Comparison of ENCODE assay signal across 9 mouse cellular contexts in the genomic region with DNA sequence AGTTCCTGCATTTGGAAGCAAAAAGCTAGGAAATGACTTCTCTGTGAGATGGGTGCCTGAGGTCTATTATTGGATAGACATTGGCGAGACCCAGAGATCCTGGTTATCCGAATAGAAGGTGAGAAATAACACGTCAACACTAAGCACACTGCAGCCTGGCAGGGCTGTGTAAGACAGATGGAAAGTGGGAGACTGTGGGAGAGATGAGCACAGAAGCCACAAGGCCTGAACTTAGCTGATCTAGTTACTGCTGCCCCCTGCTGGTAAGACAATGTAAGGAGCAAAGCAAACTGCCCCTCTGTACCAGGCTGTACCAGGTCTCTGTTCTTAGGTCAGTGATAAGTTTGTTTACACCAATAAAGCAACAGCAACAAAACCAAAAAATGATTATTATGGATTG. TPM values are rescaled to one million over a fixed set of nuclear protein-coding genes. Genes with fewer than 3 reads are reported as not detected.
DNase-seq lines count a peak whose midpoint lies in the region; ATAC-seq and TF ChIP-seq lines count a peak whose summit lies in the region.
"Had no signal": no experiment of that assay in that cellular context is flagged by ENCODE, and none has a peak within 500 bp of the region (broad histone marks: within the 10 kb centered on the region; RNA-seq: fewer than 3 reads in every experiment).

No protein-coding gene starts in this region.

- H3K4me3 ChIP-seq in forebrain, embryonic 14.5 days (ENCODE audit: low read depth, low read length): no peak overlapping the region
- H3K4me3 ChIP-seq in hindbrain, embryonic 10.5 days: no peak overlapping the region
- H3K4me3 ChIP-seq in lung, adult 2 months (replicated peaks; ENCODE audit: extremely low read depth, low read depth, low read length): no peak overlapping the region

- 19% methylated on average over 3 of the region's 3 CpGs for WGBS in forebrain, embryonic 14.5 days
- WGBS in hindbrain, embryonic 10.5 days: 25% methylated on average over 3 of the region's 3 CpGs
- 27% methylated on average over 3 of the region's 3 CpGs for WGBS in lung, adult 2 months

- H3K27ac ChIP-seq in forebrain, embryonic 14.5 days (ENCODE audit: low read depth, low read length): no peak overlapping the region
- no peak overlapping the region for H3K27ac ChIP-seq in hindbrain, embryonic 10.5 days
- H3K27ac ChIP-seq: macrophage had no signal

- H3K4me1 ChIP-seq in forebrain, embryonic 14.5 days (ENCODE audit: control insufficient read depth, insufficient read depth, low read length): no peaks in the 10 kb centered on the region
- H3K4me1 ChIP-seq in hindbrain, embryonic 10.5 days (replicated peaks): peaks cover 2% of the 10 kb centered on the region; the same call in 1 of the 2 replicates
- no peaks in the 10 kb centered on the region; the same call in 1 of the 2 replicates for H3K4me1 ChIP-seq in lung, adult 2 months (ENCODE audit: control insufficient read depth, insufficient read depth, low read length)

- no peaks in the 10 kb centered on the region for H3K9me3 ChIP-seq in forebrain, embryonic 14.5 days (replicated peaks; ENCODE audit: control insufficient read depth, low read length)
- H3K9me3 ChIP-seq in hindbrain, embryonic 10.5 days: no peaks in the 10 kb centered on the region

- H3K27me3 ChIP-seq in forebrain, embryonic 14.5 days (replicated peaks; ENCODE audit: control insufficient read depth, insufficient read depth, low read length): no peaks in the 10 kb centered on the region
- no peaks in the 10 kb centered on the region for H3K27me3 ChIP-seq in hindbrain, embryonic 10.5 days (ENCODE audit: insufficient read depth, poor library complexity, severe bottlenecking)

- peak; percentile 71 for TF ChIP-seq CTCF in lung, adult 2 months (IDR thresholded peaks at IDR 0.05; ENCODE audit: insufficient read depth, low read length)

- peak; percentile 69 for DNase-seq in MN1 (ENCODE audit: low spot score)
- peak; percentile 77 for DNase-seq in cerebellum, adult 11 months
- DNase-seq in forebrain, embryonic 14.5 days (ENCODE audit: low spot score): peak; percentile 91
- peak; percentile 75 for DNase-seq in hindbrain, embryonic 10.5 days (ENCODE audit: low spot score)
- peak; percentile 83 to 88 for DNase-seq in layer of hippocampus, adult 8-10 months (ENCODE audit: low spot score in 2 of 2)
- peak; percentile 43 for DNase-seq in lung, adult 2 months
- DNase-seq in ovary, postnatal 10 days (ENCODE audit: low spot score): peak; percentile 29
- DNase-seq in thymus, adult 18-20 months: peak; percentile 48 to 70

- peak; percentile 93 for ATAC-seq in forebrain, embryonic 14.5 days

- TF ChIP-seq POLR2A in lung, adult 2 months (IDR thresholded peaks at IDR 0.05; ENCODE audit: borderline replicate concordance, extremely low read depth, low read depth, low read length): no peak

- H3K9ac ChIP-seq in forebrain, embryonic 14.5 days (ENCODE audit: low read length): no peak overlapping the region

- H3K36me3 ChIP-seq in forebrain, embryonic 14.5 days (ENCODE audit: control insufficient read depth, insufficient read depth, low read length): no peaks in the 10 kb centered on the region
- H3K36me3 ChIP-seq in hindbrain, embryonic 10.5 days: no peaks in the 10 kb centered on the region

- H3K4me2 ChIP-seq in forebrain, embryonic 14.5 days (ENCODE audit: low read length): no peak overlapping the region

RNA-seq across cellular contexts. Expression of a gene that starts 5.6 kb away (rescaled TPM):
- 92.3 and 93.0 TPM in 2 replicates for polyA plus RNA-seq in forebrain, embryonic 14.5 days (2014; fragmentation: Nextera tagmentation; extraction: Ambion mirVana)
- 92.6 and 97.7 TPM in 2 replicates for polyA plus RNA-seq in hindbrain, embryonic 10.5 days (2016; fragmentation: Nextera tagmentation; extraction: Ambion mirVana)
- total RNA-seq in layer of hippocampus, adult 8-10 months (2022): 10 to 100 TPM; 25.9 to 38.5 (median 35.6) TPM
- polyA plus RNA-seq in lung, adult 2 months (2012; rRNA removed): 12.0 and 14.5 TPM in 2 replicates

RNA-seq across cellular contexts. Expression of a gene that starts 23.6 kb away (rescaled TPM):
- 0.11 TPM in 1 of 2 replicates, not detected in the other for polyA plus RNA-seq in forebrain, embryonic 14.5 days (2014; fragmentation: Nextera tagmentation; extraction: Ambion mirVana)
- 0.20 TPM in 1 of 2 replicates, not detected in the other for polyA plus RNA-seq in hindbrain, embryonic 10.5 days (2016; fragmentation: Nextera tagmentation; extraction: Ambion mirVana)
- 10 to 100 TPM in 2 of 4 experiments, 1 to 10 TPM in 2; 2.3 to 17.9 (median 9.6) TPM for total RNA-seq in layer of hippocampus, adult 8-10 months (2022)
- 1.7 and 1.8 TPM in 2 replicates for polyA plus RNA-seq in lung, adult 2 months (2012; rRNA removed)

RNA-seq across cellular contexts. Expression of a gene that starts 34.8 kb away (rescaled TPM):
- polyA plus RNA-seq in forebrain, embryonic 14.5 days (2014; fragmentation: Nextera tagmentation; extraction: Ambion mirVana): not detected in 2 replicates
- polyA plus RNA-seq in hindbrain, embryonic 10.5 days (2016; fragmentation: Nextera tagmentation; extraction: Ambion mirVana): not detected in 2 replicates
- total RNA-seq in layer of hippocampus, adult 8-10 months (2022): not detected
- 0.14 and 0.41 TPM in 2 replicates for polyA plus RNA-seq in lung, adult 2 months (2012; rRNA removed)
- polyA plus RNA-seq: macrophage had no signal

RNA-seq across cellular contexts. Expression of a gene that starts 41.8 kb away (rescaled TPM):
- polyA plus RNA-seq in forebrain, embryonic 14.5 days (2014; fragmentation: Nextera tagmentation; extraction: Ambion mirVana): 0.07 TPM in 1 of 2 replicates, not detected in the other
- not detected in 2 replicates for polyA plus RNA-seq in hindbrain, embryonic 10.5 days (2016; fragmentation: Nextera tagmentation; extraction: Ambion mirVana)
- under 1 TPM; 0.17 to 0.82 (median 0.57) TPM for total RNA-seq in layer of hippocampus, adult 8-10 months (2022)
- 1.4 and 1.7 TPM in 2 replicates for polyA plus RNA-seq in lung, adult 2 months (2012; rRNA removed)

Comparison
In these comparisons a context has a peak if more than half of its experiments do, and no peak if none do; other contexts are left out.
1. DNase-seq: peak in every context shown above with its lines; median percentile 91 in forebrain, embryonic 14.5 days; 86 in layer of hippocampus, adult 8-10 months; 77 in cerebellum, adult 11 months; 75 in hindbrain, embryonic 10.5 days; 69 in MN1; 59 in thymus, adult 18-20 months; 43 in lung, adult 2 months; 29 in ovary, postnatal 10 days.